Mouse (Mus musculus) left cerebral cortex, postnatal 25 days (tissue): Measurements from ENCODE around the gene Nr3c2. TPM values are rescaled to one million over a fixed set of nuclear protein-coding genes. Genes with fewer than 3 reads are reported as not detected.

Experiments used
- DNase-seq, 2 experiments: peaks; one replicate each; pipeline ENCODE4 v3.0.0; 2022; ENCODE audit warnings: low spot score in 2 of 2, mixed read lengths in 1 of 2
- intact Hi-C: fragments of 180-260 bp; cut with DNase I; formaldehyde crosslinking; loops from one replicate; pipeline ENCODE4 v1.15.1; 2025
- total RNA-seq, 2 experiments: library from RNA; stranded (reverse); gene quantifications; 2 replicates each; pipeline ENCODE4 v1.2.3; 2021

Gene Nr3c2
- total RNA-seq, 2 experiments from 2014 or later, result 22.0 to 29.5 TPM

DNA sequence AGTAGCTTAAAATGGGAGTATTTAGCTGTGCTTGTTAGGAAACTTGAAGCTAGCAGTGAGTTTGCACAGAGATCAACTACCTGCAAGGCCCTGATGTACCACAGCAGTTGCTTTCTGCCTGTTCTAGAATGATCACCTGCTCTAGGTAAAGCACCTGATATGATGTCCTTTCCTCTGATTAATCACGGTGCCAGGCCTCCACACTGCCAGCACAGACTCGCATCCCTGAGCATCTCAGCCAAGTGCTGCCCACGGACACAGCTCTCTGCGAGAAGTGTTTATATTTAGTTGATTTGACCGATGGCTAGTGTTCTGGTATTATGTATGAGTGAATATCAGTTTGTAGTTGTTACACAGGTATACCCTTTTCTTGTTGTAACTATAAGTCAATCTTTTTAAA, 147.0 kb downstream of the Nr3c2 start:
- intact Hi-C loops, result no loop called here
- peak; percentile 16 to 22 for DNase-seq

- intact Hi-C loops, result no loop called here
- no peak for DNase-seq
Measured at GRCm38 (mm10) chr8:77046731-77047130, 147.5 kb downstream of the Nr3c2 start.

DNA sequence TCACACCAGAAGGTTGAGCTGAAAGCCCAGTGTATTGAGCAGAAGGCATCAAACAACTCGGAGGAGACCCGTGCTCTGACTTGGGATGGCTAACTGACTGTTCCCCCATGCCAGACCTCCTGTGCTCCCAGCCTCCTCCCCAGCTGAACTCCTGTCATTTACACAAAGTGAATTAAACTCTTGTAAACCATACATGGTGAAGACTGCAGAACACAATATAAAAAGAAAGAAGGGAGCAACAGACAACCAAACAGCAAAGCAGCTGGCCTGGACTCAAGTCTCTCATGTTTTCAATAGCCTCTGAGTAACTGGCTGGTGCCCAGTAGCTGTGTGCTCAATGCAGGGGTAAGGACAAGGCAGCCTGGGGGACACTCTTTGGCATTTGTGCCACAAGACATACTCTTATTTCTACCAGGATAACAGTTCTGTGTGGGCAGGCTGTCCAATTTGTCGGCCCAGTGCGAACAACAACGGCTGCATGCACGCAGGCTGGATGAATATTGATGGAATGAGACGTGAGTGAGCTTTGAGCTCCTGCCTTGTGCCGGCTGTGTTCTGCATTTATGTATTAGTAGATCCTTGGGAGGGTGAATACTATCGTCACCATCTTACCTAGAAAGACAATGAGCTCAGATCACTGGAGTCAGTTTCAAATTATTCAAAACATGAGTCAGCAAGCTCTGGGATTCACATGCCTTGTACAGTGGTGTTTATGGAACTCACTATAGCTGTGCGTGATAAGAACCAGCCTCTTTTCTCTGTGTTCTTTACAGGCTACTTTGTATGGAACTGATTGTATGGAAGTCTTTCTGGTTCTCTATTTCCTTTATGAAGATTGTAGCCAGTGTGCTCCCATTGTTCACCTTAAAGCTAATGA, 152.4 kb downstream of the Nr3c2 start:
- DNase-seq, result peak; percentile 18 to 33
- intact Hi-C loops, result no loop called here

DNA sequence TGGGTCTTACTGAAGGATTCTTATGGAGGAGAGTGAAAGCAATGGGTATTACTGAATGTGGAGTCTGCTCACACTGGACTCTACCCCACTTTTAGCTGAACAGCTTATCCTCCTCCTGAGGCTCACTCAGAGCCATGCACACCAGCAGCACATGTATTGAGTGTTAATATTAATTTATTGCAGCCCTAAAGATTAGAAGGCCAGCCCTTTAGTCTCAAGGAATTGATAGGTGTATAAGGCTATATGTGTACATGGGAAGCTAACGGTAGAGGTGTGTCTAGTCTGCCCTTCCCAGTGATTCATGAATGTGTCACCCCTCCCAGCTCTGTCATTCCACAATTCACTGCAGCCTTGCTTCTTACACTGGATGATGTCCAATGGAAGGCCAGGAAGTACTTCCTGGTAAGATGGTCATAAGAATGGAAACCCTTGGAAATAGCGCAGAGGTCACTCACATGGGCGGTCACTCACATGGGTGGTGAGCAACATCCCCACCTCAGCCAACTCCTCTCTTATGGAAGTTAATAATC, 156.3 kb downstream of the Nr3c2 start:
- no peak for DNase-seq
- intact Hi-C loops, result no loop called here

DNA sequence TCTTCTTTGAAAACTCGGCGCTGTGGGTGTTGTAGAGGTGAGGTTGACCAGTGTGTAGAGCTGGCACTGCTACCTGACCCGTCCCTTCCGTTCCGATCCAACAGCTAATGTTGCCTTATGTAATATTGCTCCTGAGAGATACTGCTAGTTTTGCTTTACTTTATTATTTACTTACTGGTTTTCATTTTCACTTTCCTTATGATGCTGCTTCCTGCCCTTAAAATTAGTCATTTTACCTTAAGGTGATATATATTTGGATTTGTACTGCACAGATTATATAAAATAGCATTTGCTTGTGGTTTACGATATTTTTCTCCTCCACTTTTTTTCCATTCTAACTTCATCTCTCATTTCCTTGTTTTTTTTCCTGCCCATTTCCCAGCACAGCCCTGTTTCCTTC, 157.6 kb downstream of the Nr3c2 start:
- intact Hi-C loops, result no loop called here
- no peak for DNase-seq

DNA sequence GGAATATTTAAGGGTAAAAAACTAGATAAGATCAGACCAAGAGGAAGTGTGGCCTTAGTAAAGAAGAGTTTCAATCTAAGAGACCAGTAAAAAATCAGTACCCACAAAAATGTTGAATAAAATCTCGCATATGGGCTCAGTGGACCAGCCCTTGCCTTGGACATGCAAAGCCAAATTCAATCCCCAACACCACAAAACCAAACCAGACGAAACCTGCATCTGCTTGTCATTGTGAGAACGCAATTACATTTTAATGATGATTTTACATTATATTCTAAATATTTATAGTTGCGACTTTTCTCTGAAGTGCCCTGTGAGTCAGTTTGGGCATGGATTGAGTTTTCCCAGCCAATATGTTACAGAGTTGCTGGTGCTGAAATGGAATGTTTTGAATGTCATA, 183.4 kb downstream of the Nr3c2 start:
- intact Hi-C loops, result no loop called here
- no peak for DNase-seq

- peak; percentile 18 to 69 for DNase-seq
- intact Hi-C loops, result no loop called here
Measured at GRCm38 (mm10) chr8:77086036-77086435, 186.8 kb downstream of the Nr3c2 start.

DNA sequence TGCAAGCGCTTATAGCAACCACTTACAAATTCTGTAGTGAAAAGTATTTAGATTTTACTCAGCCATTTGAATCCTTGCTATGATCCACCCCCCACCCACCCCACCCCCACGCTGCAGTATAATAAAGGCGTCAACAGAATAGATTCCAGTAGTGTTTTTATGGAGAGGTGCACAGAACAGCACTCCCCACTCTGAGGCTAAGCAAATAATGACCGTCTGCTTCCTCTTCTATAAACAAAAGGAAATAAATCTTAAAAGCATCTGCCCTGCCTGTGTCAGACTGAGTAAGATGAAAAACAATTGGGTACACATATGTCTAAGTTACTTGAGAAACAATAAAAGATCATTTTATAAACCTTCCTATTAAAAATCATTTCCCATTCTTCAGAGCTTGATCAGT, 197.5 kb downstream of the Nr3c2 start:
- intact Hi-C loops, result no loop called here
- DNase-seq, result no peak

- no peak for DNase-seq
- intact Hi-C loops, result no loop called here
Measured at GRCm38 (mm10) chr8:77098101-77098500, 198.9 kb downstream of the Nr3c2 start.

- no peak for DNase-seq
- intact Hi-C loops, result no loop called here
Measured at GRCm38 (mm10) chr8:77100370-77100769, 201.1 kb downstream of the Nr3c2 start.

DNA sequence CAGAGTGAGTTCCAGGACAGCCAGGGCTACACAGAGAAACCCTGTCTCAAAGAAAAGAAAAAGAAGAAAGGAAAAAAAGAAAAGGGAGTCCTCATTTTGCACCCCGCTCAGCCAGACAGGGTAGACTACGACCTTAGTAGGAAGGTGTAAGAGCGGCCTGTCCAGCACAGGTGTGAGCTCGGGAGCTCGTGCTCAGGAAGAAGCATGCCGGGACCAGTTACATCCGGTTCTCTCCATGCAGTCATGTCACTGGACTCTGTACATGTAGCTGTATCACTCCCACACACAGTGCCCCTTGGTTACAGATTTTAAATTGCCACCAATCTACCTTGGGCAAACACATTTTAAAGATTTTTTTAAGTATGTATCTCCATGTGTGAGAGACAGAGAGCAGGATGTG, 203.6 kb downstream of the Nr3c2 start:
- DNase-seq, result no peak

GRCm38 (mm10) chr8:77112719-77113118, 213.5 kb downstream of the Nr3c2 start:
- intact Hi-C loops, result no loop called here

More for the DNA sequence above, 203.6 kb downstream of the Nr3c2 start:
- intact Hi-C loops, result no loop called here

DNA sequence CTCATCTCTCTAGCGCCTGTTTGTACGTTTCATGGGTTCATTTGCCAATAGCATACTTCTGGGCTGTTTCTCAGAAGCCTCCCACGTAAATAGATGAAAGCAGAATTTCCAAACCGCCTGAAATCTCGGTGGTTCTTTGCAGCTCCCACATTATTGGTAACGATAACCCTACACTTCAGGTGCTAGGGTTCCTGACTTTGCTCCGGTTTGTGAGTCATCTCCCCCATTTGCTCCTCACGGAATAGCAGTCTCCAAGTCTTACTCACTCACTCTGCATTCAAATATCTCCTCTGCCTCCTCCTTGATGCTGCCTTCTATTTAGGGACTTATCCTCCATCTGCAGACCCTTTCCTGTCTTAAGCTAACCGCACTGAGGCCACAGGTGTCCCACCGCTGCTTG, 215.5 kb downstream of the Nr3c2 start:
- intact Hi-C loops, result no loop called here
- DNase-seq, result peak; percentile 12 to 52

More at GRCm38 (mm10) chr8:77112719-77113118, 213.5 kb downstream of the Nr3c2 start:
- no peak for DNase-seq

- intact Hi-C loops, result no loop called here
- no peak for DNase-seq
Measured at GRCm38 (mm10) chr8:77116419-77117079, 217.3 kb downstream of the Nr3c2 start.

DNA sequence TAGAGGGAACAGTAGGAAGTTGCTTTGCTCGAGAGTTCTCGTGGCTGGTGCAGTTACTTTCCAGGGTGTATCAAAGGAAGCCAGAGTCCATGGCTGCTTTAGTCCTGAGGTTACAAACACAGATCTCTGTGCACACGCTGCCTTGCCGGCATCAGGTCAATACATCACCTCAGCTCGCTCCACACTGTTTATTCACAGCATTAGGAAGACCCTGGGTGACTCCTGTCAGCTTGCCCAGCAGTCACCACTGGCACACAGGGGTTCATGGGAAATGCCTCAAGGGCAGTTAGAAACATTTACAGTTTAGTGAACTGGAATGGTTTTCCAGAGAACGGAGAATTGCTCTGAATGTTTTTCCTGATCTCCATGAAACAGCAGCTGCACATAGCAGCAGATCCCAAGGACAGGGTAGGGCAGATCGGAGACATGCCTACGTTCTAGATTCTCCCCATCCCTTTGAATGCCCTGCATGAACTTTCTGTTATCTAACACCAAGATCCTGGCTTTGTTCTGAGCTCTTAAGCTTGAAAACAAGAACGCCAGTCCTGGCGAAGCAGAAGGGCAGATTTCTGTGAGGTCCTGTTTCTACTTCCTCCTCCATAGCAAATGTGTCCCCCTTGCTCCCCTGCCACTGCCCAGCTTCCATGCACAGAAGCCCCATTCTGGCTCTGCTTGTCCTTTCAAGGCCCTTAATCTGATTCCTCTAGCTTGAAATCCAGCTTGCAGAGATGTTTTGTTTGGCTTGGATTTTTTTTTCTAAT, 221.7 kb downstream of the Nr3c2 start:
- intact Hi-C loops, result no loop called here
- no peak for DNase-seq

DNA sequence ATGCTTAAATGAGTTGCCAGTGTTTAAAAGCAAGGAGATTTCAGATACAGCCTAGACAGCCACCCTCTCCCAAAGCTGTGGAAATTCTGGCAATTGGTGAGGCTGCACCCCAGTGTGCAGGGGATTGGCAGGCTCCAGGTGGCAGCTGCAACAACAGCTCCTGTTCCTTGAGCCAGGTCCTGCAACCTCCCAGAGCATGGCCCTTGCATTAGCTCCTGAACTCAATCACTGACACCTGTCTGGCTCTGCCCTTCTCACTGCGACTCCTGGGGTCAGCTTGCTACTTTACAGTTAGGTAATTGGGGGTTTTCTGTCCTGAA, 222.3 kb downstream of the Nr3c2 start:
- DNase-seq, result no peak
- intact Hi-C loops, result no loop called here

GRCm38 (mm10) chr8:77122300-77122699, 223.1 kb downstream of the Nr3c2 start:
- intact Hi-C loops, result no loop called here
- no peak for DNase-seq

DNA sequence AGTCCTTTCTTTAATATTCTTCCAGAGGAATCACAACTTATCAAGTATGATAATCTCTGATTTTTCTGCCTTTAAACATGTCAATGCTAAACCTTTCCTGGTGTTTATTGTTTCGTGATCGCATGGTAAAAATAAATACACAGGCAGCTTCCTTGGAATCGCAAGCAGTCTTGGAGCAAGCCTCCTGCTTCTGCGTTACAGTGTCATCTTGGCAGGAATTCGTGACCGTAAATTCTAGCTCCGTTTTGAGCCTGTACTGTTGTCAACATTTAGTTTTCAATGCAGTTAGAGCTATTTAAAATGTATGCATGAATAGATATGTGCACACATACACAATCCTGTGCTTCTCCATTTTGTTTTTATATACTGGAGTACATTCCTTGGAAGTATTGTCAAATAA, 226.5 kb downstream of the Nr3c2 start:
- intact Hi-C loops, result no loop called here
- peak in 1 of 2 experiments; percentile 8 for DNase-seq

GRCm38 (mm10) chr8:77128006-77128405, 228.8 kb downstream of the Nr3c2 start:
- intact Hi-C loops, result no loop called here
- DNase-seq, result no peak
